Mouse (Mus musculus) myocyte (in vitro differentiated cells): ENCODE measurements around the gene Erich2.

Experiments
- CEBPB ChIP-seq: IDR thresholded peaks from 2 replicates; pipeline ENCODE4 v1.6.1; 2011; ENCODE audit warnings: mild to moderate bottlenecking, moderate library complexity; ENCODE audit not compliant: poor library complexity, insufficient read depth, severe bottlenecking
- MAX ChIP-seq: IDR thresholded peaks from one replicate; pipeline ENCODE4 v1.6.1; 2011; ENCODE audit warnings: low read depth, mild to moderate bottlenecking, control low read depth
- MYOD1 ChIP-seq, 3 experiments: IDR thresholded peaks; one replicate each; pipeline ENCODE4 v1.6.1; 2011; ENCODE audit warnings: control low read depth in 2 of 3, low read depth in 2 of 3, mild to moderate bottlenecking in 2 of 3, moderate library complexity in 1 of 3; ENCODE audit not compliant: insufficient read length in 2 of 3, control insufficient read depth in 1 of 3
- MYOG ChIP-seq, 3 experiments: IDR thresholded peaks; one replicate each; pipeline ENCODE4 v1.6.1; 2011; ENCODE audit warnings: control low read depth in 2 of 3, low read depth in 2 of 3, mild to moderate bottlenecking in 2 of 3; ENCODE audit not compliant: insufficient read length in 2 of 3, control insufficient read depth in 1 of 3, insufficient read depth in 1 of 3
- POLR2A ChIP-seq: IDR thresholded peaks from one replicate; pipeline ENCODE4 v1.6.1; 2011; ENCODE audit warnings: low read depth, mild to moderate bottlenecking, control low read depth, moderate library complexity; ENCODE audit not compliant: insufficient read length
- POLR2AphosphoS2 ChIP-seq: IDR thresholded peaks from one replicate; pipeline ENCODE4 v1.6.1; 2011; ENCODE audit warnings: low read depth, control low read depth; ENCODE audit not compliant: insufficient read length
- REST ChIP-seq: IDR thresholded peaks from one replicate; pipeline ENCODE4 v1.6.1; 2011; ENCODE audit warnings: mild to moderate bottlenecking, control low read depth, moderate library complexity; ENCODE audit not compliant: insufficient read depth, insufficient read length
- TCF12 ChIP-seq: IDR thresholded peaks from one replicate; pipeline ENCODE4 v1.6.1; 2011; ENCODE audit warnings: mild to moderate bottlenecking, control low read depth; ENCODE audit not compliant: poor library complexity, insufficient read depth, severe bottlenecking
- TCF3 ChIP-seq: IDR thresholded peaks from one replicate; pipeline ENCODE4 v1.6.1; 2011; ENCODE audit warnings: low read depth, control low read depth; ENCODE audit not compliant: insufficient read length
- USF1 ChIP-seq: IDR thresholded peaks from one replicate; pipeline ENCODE4 v1.6.1; 2011; ENCODE audit warnings: low read depth, mild to moderate bottlenecking, control low read depth, moderate library complexity

DNA sequence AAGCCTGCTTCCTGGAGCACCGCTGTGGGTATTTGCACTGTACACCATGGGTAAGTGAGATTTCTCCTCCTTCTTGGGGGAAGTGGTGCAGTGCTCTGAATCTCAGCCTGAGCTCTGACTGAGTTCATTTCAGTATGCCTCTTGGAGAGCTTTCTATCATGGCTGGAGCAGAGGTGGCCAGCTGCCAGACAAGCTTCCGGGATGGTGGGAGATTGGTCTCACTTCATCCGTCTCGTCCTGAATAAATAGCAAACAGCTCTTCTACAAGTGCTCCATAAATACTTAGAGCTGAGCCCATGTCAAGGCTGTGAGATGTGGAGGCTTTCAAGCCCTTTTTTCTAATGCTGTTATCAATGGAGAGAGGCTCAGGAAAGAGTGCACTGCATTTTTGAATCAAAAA, 63.1 kb downstream of the Erich2 start:
- TF ChIP-seq POLR2A: no peak
- TF ChIP-seq TCF3: no peak
- TF ChIP-seq USF1: no peak
- no peak for TF ChIP-seq MAX
- no peak for TF ChIP-seq POLR2AphosphoS2
- no peak for TF ChIP-seq MYOG (IDR thresholded peaks at IDR 0.05; ENCODE audit: control insufficient read depth in 1 of 3, insufficient read depth in 1 of 3, insufficient read length in 2 of 3, low read depth in 2 of 3)
- no peak for TF ChIP-seq CEBPB
- no peak for TF ChIP-seq REST
- TF ChIP-seq MYOD1 (IDR thresholded peaks at IDR 0.05; ENCODE audit: control insufficient read depth in 1 of 3, insufficient read length in 2 of 3, low read depth in 2 of 3): no peak
- TF ChIP-seq TCF12: no peak
